Mouse (Mus musculus) induced T-regulatory cell, adult 2 months (primary cell): ENCODE measurements around the gene Raver1.

ENCODE experiments used
- DNase-seq: peaks from one replicate; pipeline ENCODE4 v3.0.0-alpha.2; 2012; ENCODE audit warnings: low read depth

The Raver1 gene

DNA sequence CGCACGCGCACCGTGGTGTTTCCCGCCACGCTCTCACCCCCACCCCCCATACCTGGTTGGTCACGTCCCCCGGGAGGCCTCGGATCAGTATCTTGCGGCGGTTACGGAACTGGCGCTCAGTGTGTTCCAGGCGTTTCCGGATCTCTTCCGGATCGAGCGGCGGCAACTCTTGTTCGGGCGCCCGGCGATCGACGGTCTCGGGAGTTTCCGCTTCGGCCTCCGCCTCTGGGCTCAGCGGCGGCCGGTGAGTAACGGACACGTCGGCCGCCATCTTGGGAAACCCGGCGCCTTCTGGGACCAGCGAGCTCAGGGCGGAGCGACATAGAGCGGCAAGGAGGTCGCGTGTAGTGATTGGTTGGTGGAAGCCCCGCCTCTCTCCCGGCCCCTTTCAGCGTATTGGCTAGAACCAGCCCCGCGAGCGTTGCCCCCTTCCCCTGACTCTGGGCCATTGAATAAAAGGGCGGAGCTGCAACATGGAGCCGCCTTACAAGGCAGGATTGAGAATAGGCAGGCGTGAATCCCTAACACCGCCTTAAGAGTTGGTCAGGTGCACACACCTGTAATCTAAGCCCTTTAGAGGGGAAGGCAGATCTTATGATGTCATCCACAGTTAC is at the start of gene Raver1, which contains the start of gene Gm38431:
Gene Raver1 (minus strand): TSS at position 302 of the 614 bp plus-strand sequence.
Gene Gm38431 (minus strand): TSS at position 291 of the 614 bp plus-strand sequence.
- DNase-seq = peak; percentile 99

- no peak for DNase-seq
Observed at GRCm38 (mm10) chr9:21138386-21138785, 46.6 kb upstream of the Raver1 start.

GRCm38 (mm10) chr9:21137229-21137628 is 45.4 kb upstream of the Raver1 start:
- DNase-seq = peak; percentile 95

DNA sequence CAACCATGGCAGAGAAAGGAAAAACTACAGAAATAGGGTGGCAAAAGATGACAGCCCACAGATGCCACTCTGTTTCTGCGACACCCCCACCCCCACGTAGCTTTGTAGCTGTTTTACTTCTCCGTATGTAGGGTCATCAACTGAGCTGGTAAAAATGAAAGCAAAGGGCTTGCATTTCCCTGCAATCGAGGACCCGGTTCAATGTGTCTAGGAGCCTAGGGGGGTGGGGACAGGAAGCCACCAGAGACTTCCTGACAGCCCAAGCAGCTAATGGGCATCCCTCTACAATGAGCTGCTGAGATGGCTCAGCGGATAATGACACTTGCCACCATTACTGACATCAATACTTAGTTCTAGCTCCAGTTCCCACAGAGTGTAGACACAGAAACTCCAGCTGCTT is 44.6 kb upstream of the Raver1 start:
- peak; percentile 89 for DNase-seq

GRCm38 (mm10) chr9:21135941-21136381 is 44.2 kb upstream of the Raver1 start:
- DNase-seq = peak; percentile 90

GRCm38 (mm10) chr9:21135329-21135890 is 43.6 kb upstream of the Raver1 start:
- DNase-seq = no peak

- peak; percentile 52 for DNase-seq
Observed at GRCm38 (mm10) chr9:21134595-21135328, 43.0 kb upstream of the Raver1 start.

- DNase-seq = peak; percentile 91
Observed at GRCm38 (mm10) chr9:21133064-21133707, 41.4 kb upstream of the Raver1 start.

DNA sequence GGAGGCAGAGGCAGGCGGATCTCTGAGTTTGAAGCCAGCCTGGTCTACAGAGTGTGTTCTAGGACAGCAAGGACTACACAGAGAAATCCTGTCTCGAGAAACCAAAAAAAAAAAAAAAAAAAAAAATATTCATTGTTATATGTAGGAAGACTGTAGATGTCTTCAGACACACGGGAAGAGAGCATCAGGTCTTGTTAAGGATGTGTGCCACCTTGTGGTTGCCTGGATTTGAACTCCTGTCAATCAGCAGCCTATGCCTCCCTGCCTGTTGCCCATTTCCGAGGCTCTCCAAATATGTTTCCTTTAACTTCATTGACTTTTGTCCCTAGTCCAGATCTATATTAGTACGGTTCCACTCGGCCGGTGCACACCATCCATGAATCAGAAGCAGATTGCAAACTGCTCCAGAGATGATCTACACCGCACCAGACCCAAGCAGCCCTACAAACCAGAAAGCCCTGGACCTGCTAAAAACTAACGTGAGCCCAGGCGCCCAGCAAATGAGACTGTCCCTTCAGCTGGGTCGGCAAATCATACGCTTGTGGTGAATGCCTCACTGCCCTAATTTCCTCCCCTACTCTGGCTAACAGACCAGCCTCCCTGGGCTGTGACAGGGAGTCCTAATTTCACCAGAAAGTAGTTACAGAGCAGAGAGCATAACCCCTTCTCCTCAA is 40.4 kb upstream of the Raver1 start:
- peak; percentile 72 for DNase-seq

DNA sequence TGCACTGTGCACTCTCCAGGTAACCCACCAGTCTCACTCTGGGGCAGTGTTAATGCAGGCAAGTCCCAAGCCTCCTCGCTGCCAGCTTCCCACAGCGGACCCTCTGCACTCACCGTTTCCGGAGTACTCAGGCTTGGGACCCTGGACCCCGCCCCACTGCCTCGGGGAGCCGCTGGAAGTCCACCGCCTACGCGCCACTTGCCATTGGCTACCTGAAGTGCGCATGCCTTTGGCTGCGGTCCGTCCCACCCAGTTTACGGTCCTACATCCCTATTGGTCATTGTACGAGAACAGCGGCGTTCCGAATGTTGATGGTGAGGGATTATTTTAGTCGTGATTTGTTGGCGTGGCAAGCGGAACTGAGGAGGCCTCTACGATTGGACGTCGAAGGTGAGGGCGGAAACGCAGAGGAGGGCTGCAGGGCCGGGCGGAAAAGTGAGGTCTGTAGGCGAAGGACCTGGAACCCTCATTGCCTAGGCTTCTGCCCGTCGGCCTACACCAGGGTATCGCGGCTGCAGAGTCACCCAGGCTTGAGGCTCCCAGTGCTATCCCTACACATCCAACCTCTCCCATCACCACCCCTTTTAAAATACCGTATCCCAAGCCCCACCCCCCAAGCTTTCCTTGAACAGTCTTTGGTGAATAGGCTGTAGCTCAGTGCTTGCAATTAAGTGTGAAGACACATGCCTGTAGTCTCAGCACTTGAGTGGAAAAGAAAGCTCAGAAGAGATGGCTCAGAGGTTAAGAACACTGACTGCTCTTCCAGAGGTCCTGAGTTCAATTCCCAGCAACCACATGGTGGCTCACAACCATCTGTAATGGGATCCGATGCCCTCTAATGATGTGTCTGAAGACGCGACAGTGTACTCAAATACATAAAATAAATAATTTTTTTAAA is 39.5 kb upstream of the Raver1 start, which contains the start of gene Tyk2:
Gene Tyk2 (minus strand): TSS at position 185 of the 898 bp plus-strand sequence.
- peak; percentile 97 for DNase-seq

DNA sequence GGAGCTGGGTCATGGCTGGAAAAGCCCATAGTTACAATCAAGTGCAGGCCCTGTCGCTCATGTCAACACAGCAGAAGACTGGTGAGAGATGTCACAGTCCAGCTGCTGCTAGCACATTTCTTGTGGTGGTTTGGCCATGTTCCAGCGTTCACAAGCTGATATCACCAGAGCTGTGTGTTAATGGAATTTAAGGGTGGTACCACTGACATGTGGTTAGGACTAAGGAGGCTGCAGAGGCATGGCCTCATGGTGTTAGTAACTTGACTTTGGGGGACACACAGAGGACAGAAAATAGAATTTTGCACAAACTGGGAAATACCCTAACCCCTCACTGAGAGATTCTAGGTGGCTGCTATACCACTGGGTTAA is 34.4 kb upstream of the Raver1 start:
- DNase-seq = no peak

DNA sequence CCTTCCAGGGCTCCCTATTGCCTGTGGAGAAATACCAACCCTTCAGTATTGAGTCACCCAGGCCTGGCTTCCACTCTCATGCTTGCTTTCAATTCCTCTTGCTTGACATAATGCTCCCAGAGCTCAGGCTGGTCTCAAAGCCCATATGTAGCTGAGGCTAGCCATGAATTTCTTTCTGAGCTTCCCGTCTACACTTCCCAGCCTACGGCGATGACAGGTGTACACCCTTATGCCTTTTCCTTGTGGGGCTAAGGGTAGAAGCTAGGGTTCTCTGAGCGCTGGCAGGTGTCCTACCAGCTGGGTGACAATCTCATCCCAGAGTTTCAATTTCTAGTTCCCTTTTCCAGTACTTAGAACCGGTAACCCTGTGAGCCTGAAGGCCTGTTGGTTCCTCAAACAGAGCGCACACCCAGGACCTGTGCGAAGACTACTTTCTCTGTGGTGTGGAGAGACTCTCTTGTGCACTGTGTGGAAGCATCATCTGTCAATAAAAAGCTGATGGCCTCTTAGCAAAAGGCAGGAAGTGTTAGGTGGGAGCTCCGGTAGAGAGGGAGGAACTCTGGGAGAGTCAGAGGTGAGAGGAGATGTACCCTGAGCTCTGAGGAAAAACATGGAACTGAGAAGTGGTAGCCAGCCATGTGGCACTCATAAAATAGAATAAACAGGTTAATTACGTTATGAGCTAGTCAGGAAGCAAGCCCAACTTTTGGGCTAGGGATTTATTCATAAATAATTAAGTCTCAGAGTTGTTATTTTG is 33.9 kb upstream of the Raver1 start:
- no peak for DNase-seq

DNA sequence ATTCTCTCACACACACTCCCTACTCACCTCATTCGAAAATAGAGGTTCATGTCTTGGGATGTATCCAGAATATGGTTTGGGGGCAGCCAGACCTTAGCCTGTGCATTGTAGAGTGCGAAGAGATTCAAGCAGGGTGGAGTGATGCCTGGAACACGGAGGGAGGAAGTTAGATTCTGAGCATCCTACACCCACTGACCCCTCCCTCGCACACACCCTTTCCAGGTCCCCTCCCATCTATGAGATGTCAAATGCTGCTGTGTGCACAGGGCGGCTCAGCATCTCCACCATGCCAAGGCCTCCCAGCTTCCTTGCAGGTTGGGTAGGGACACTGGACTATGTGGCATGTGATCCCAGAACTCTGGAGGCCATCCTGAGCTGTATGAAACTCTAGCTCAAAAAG is 33.0 kb upstream of the Raver1 start:
- DNase-seq = no peak

DNA sequence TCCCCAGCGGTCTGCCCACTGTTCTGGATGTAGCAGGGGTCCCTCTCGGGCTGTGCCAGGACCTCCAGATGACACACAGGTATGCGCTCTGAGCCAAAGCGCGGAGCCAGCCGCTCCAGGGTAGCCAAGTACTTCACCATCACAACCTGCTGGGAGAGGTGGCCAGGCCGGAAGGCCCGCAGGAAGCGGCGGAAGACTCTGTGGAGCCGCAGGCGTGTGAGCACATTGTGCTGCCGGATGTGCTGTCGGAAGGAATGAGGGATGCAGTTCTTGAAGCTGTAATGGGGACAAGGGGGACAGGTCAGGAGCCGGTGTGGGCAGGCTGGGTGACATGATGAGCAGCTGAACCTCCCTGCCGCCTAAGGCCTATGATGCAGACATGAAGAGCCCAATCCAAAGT is 29.7 kb upstream of the Raver1 start:
- no peak for DNase-seq

GRCm38 (mm10) chr9:21117073-21117472 is 25.3 kb upstream of the Raver1 start:
- no peak for DNase-seq

DNA sequence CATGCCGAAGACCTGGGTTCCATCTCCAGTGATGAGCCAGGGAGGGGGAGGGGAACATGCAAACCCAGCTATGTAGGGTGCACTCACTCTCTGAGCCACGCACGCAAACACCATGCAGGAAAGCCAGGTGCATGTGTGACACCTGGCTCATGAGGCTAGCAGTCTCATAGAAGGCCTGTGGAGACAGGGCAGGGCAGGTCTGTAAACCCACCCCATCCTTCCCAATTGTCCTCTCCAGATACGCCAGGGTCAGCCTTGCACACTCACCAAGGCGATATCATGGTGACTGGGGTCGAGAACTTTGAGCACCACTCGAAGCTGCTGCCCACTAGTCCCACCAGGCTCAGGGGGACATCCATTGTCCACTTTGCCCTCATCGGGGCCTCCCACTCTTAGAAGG is 23.3 kb upstream of the Raver1 start:
- DNase-seq = no peak

- DNase-seq = no peak
Observed at GRCm38 (mm10) chr9:21114190-21114589, 22.4 kb upstream of the Raver1 start.

- DNase-seq = no peak
Observed at GRCm38 (mm10) chr9:21113751-21114150, 21.9 kb upstream of the Raver1 start.

- DNase-seq = no peak
Observed at GRCm38 (mm10) chr9:21107607-21108237, 15.9 kb upstream of the Raver1 start.
